Mouse (Mus musculus): ENCODE data around the gene Tbr1.

- no peak for TF ChIP-seq CTCF (IDR thresholded peaks at IDR 0.05; ENCODE audit: low read depth, low read length)
- no peak for TF ChIP-seq EP300 (IDR thresholded peaks at IDR 0.05; ENCODE audit: insufficient read depth, low read depth, low read length)
- no peak for TF ChIP-seq POLR2A (IDR thresholded peaks at IDR 0.05; ENCODE audit: insufficient read depth, low read length)
These were observed 6.0 kb downstream of the Tbr1 start for GRCm38 (mm10) chr2:61808776-61809175.
